Mouse (Mus musculus) mature B cell (primary cell): ENCODE measurements around the gene Fam83c.
"Not testable (repeated sequence)": the region's sequence is repeated elsewhere in the genome, so short reads cannot be mapped to it uniquely, and the experiment has no call there.

Source experiments
- in situ Hi-C: fragments of 300-500 bp; cut with MboI; formaldehyde crosslinking; loops from 2 replicates; pipeline ENCODE4 v1.14.3; 2019

Gene Fam83c

DNA sequence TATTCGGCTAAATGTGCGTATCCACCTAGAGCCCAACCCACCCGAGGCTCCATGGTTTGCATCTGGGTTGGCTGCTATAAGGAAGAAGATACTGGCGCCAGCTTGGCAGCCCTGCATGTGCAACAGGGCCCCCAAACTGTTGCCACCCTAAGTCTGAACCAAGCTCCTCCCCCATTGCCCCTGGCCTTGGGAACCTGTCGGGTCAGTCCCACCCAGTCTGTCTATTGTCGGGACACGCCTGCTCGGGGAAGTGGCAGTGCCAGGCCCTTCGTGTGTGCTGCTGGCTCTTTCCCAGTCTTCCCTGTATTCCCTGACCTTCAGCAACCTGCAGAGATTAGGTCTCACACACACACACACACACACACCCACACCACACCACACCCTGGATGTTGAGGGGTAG, at the start of gene Fam83c:
Fam83c (minus strand) TSS at position 123 of the 400 bp plus-strand sequence.
- in situ Hi-C loops, result no loop called here

GRCm38 (mm10) chr2:155882087-155882486, 47.4 kb upstream of the Fam83c start:
- in situ Hi-C loops, result no loop called here

- in situ Hi-C loops, result no loop called here
Observed at GRCm38 (mm10) chr2:155878964-155879876, 44.6 kb upstream of the Fam83c start.

DNA sequence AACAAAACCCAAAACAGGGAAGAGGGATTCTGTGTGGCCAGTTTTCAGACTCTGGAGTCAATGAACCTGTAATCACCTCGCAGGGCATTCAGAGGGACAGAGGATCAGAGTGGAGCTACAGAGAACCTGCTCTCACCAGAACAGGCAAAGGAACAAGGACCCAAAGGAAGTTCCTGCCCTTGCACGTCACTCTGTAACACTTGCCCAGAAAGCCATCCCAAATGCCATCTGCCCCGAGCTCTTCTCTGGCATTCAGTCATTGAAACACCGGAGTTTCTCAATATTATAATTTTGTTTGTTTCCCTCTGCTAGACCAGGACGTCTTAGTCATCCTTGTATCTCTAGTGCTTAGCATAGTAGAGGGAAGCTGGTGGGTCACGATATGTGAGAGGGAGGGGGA, 39.0 kb upstream of the Fam83c start:
- in situ Hi-C loops, result no loop called here

DNA sequence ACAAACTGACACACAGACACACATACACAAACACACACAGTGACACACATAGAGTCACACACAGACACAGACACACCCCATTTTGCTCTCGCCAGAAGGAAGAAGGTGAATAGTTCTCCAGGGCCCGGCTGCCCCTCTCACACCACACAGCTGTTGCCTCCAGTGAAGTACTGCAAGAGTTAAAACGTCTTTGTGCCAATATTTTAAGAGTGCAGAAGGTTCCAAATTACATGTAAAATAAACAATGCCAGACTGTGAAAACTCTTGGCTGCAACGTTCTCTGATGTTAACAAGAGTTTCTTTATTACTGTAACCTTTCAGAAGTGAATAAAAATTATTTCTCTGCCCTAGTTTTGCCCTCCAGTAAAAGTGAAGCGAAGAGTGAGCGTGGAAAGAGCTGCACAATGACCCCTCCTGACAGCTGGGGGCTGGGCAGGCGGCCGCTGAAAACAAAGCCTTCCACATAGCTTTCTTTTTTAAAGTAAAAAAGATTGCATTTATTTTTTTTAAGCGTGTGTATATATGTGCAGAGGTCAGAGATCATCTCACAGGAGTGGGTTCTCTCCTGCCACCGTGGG, 38.4 kb upstream of the Fam83c start:
- in situ Hi-C loops, result no loop called here

DNA sequence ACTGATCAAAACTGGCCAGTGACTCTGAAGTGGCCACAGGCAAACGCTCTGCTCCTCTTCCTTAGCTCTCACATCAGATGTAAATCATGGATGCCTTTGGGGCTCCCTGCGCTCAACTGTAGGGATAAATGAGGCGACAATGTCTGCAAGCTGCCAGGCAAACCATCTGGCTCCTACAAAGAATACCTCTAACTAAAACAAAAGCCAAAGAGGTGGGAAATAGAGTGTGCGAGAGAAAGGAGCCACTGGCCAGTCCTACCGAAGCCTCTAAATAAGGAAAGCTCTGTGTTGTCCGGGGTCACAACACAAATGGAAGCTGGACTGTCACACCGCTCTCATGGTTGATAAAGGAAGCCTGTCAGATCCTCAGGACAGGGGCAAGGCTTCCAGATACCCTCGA, 37.8 kb upstream of the Fam83c start:
- in situ Hi-C loops, result no loop called here

DNA sequence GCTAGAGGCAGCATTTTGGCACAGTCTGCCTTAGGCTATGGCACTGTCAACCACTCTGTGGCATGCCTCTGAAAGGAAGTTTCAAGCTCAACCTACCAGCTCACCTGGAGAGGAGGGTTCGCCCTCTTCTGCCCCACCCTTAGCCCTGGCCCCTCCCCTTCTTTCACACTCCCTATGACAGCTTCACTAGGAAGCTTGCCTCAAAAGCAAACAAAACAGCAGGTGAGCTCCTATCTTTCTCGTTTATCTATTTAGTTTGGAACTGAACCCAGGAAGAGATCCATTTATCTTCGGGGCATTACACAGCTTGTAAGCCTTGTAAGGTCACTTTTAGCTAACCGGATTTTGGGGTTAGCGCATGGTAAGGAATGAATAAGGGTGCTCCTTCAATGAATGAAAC, 35.1 kb upstream of the Fam83c start:
- in situ Hi-C loops, result no loop called here

DNA sequence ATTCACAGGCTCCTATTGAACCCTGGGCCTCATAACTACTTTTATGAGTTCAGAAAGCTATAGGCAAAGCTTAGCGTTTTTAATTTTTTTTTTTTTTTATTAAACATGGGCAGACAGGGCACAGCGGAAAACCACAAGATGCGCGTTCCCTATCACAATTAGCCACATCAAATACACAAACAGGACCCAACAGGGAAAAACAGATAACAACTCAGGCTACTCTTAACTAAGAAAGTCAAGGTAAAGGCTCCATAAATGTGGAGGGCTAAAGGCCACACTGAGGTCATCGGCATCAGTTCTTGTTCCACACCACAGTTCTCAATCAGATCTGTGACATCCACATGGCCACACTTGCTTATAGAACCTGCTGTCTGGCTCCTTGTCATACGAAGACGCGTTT, 33.7 kb upstream of the Fam83c start:
- in situ Hi-C loops, result no loop called here

DNA sequence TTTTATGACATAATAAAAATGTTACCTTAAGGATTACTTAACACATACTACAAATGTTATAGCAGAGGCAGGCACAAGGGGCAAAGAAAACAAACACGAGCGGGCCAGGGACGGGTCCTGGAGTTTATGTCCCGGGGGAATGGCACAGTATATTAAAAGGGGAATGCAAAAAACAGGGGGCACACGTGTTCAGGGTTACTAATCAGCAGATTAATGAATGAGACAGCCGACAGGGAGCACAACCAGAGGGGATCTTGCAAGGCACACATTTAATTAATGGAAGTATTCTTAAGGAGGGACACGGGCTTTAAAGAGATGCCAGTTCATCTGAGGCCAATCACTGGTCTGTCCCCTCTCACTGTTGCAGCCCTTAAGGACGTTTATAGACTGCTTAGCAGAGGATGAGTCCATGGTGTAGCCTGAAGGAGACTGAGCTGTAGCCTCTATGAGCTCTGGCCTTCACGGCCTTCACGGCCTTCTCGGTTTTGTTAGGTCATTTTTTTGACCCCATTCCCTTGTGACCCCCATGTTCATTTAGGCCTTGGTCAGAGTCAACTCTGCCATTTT, 28.7 kb upstream of the Fam83c start:
- in situ Hi-C loops, result no loop called here

DNA sequence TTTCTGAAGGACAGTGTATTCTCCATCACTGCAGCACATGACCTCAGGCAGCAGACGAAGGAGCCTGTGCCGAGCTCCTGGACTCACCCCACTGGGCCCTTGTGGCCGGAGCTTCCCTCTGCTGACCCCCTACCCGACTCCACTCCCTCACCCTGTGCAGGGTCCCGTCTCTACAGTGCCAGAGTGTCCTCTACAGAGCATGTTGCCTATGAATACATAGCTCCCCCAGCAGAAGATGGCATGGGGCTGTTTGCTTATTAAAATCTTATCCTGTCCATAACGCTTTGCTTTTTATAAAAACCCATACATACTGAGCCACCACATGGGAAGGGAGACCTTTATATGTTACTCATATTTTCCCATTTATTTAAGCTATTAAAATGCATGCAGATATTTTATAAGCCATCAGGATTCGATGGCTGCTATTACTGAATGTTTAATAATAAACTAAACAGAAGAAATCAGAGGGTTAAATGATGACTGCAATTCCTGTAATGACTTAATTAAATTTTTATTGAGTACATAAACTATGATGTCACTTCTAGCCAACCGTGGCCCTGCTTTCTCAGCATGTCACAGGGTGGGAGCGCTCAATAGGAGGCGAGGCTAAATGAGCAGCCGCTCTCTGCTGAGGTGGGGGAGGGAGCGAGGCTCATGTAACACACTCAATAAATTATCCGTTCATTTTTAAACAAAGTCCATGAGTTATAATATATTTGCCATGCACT, 28.1 kb upstream of the Fam83c start:
- in situ Hi-C loops, result no loop called here

GRCm38 (mm10) chr2:155861581-155861980, 26.9 kb upstream of the Fam83c start:
- in situ Hi-C loops, result no loop called here

DNA sequence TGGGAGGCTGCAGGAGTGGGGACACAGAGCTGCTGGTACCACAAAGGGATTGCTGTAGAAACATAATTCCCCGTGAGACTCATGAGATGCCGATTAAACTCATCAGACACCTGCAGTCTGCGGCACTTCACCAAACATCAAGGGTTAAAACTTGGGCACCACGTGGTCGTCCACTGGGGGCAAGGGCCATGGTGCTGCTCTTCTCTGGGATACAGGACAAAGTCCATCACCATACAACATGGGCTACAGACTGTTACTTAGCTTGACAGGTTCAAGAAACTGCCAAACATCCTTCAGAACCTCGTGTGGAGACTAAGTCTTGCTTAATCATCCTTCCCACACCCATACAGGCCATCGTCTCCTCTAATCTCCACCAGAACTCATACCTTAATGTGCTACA, 25.4 kb upstream of the Fam83c start:
- in situ Hi-C loops, result no loop called here

GRCm38 (mm10) chr2:155852536-155852935, 17.9 kb upstream of the Fam83c start:
- in situ Hi-C loops, result no loop called here

- in situ Hi-C loops, result no loop called here
Observed at GRCm38 (mm10) chr2:155850120-155850519, 15.5 kb upstream of the Fam83c start.

DNA sequence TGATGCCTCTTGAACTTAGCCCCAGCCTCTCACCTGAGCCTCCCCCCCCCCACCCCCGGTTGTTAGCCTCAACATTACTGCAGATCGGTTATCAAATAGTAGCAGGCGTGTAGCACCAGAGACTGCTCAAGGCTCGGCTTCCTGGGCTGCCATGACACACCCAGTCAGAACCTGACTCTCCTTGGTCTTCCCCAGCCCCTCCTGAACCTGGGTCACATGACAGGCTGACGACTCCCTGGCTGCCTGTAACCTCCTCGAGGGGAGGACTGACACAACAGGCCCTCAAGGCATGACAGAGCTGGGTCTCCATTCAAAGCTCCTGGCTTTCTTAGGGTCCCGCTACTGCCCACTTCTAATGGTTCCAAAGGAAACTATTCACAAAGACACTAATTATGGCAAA, 14.8 kb upstream of the Fam83c start:
- in situ Hi-C loops, result no loop called here

GRCm38 (mm10) chr2:155848291-155848690, 13.6 kb upstream of the Fam83c start:
- in situ Hi-C loops, result no loop called here

DNA sequence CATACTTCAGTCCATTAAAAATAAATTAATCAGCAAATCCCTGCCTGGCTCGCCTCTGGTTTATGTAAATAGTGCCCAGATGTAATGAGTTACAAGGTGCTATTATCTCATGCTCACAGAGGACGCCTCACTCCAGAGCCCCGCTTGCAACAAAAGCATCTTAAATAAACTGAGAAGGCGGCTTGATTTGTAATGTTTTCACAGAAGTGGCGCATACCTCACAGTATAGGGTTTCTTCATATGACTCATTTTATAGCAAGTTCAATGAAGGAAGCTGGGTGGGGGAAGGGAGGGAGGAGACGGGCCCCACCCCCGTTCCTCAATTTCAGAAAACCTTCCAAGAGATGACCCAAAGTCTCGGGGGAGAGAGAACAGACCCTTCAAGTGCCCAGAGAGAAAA, 12.3 kb upstream of the Fam83c start:
- in situ Hi-C loops, result no loop called here

DNA sequence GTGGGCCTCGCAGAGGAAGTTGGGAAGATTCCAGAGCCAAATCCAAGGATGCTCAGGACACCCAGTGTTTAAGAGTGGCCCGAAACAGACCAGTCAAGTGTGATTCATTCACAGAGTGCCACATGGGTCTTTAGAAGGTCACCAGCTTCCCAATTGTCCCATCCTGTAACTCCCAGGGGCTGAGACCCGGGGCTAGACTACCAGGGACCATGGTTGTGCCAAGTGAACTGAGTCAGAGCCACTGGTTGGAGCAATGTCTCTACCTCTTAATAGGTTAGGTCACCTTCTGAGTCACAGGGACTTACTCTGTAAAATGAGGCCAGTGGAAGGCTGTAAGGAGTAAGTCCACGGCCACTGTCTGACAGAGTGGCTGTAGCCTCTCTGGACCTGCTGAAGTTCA, 4.3 kb upstream of the Fam83c start:
- in situ Hi-C loops, result no loop called here

DNA sequence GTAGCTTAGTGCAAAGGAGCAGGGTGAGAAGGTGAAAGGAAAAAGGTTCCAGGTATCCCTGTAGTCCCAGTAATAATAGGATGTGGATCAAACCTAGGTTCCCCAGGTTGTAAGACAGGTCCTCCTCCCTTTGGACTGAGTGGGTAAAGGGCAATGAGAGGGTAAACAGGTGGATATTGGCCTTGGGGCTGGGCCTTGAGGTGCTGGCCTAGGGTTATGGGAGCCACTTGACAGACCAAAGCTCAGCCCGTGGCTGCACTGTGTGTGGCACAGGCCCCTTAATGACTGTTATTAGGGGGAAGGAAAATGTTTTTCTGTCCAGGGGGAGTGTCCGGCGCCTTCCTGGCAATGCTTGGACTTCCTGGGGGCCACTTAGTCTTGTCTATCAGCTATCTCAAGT, 3.3 kb upstream of the Fam83c start:
- in situ Hi-C loops, result no loop called here

DNA sequence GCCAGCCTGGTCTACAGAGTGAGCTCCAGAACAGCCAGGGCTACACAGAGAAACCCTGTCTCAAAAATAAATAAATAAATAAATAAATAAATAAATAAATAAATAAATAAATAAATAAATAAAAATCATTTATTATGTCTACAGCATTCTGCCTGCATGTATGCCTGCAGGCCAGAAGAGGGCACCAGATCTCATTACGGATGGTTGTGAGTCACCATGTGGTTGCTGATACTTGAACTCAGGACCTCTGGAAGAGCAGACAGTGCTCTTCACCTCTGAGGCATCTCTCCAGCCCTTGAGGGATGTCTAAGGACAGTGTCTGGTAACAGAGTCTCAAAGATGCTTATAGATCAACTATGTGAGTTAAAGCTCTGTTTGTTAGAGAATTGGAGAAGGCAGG, 2.6 kb downstream of the Fam83c start:
- in situ Hi-C loops, result not testable (repeated sequence)

- in situ Hi-C loops, result no loop called here
Observed at GRCm38 (mm10) chr2:155831302-155831701, 3.4 kb downstream of the Fam83c start.

GRCm38 (mm10) chr2:155830841-155831240, 3.8 kb downstream of the Fam83c start:
- in situ Hi-C loops, result no loop called here
